In genomic region chr8:50321356-50321963, GRCm38 (mm10) we compare ENCODE assay signal across 11 mouse cellular contexts.
DNase-seq lines count a peak whose midpoint lies in the region; ATAC-seq lines count a peak whose summit lies in the region.
"Had no signal": no experiment of that assay in that cellular context is flagged by ENCODE, and none has a peak within 500 bp of the region (broad histone marks: within the 10 kb centered on the region; RNA-seq: fewer than 3 reads in every experiment).

No protein-coding gene starts in this region.

- H3K27ac ChIP-seq in hindbrain, embryonic 11.5 days (ENCODE audit: low read depth, low read length) = no peak overlapping the region
- no peak overlapping the region for H3K27ac ChIP-seq in hindbrain, embryonic 10.5 days
- no peak overlapping the region for H3K27ac ChIP-seq in forebrain, embryonic 14.5 days (ENCODE audit: low read depth, low read length)
- H3K27ac ChIP-seq in midbrain, embryonic 13.5 days = no peak overlapping the region
- H3K27ac ChIP-seq: heart, adult 2 months; liver, embryonic 13.5 days had no signal

- peak; percentile 47; the same call in 1 of the 2 replicates for ATAC-seq in hindbrain, embryonic 11.5 days (ENCODE audit: low FRiP score)
- peak; percentile 42; the same call in 1 of the 2 replicates for ATAC-seq in forebrain, embryonic 14.5 days
- peak; percentile 70 for ATAC-seq in midbrain, embryonic 13.5 days

- H3K4me3 ChIP-seq in hindbrain, embryonic 11.5 days (ENCODE audit: low read depth, low read length) = no peak overlapping the region
- H3K4me3 ChIP-seq in hindbrain, embryonic 10.5 days = no peak overlapping the region
- no peak overlapping the region for H3K4me3 ChIP-seq in forebrain, embryonic 14.5 days (ENCODE audit: low read depth, low read length)
- H3K4me3 ChIP-seq in midbrain, embryonic 13.5 days (replicated peaks) = no peak overlapping the region
- H3K4me3 ChIP-seq: heart, adult 2 months; liver, embryonic 13.5 days had no signal

- H3K9me3 ChIP-seq in hindbrain, embryonic 11.5 days (ENCODE audit: control insufficient read depth, low read length) = no peaks in the 10 kb centered on the region
- no peaks in the 10 kb centered on the region for H3K9me3 ChIP-seq in hindbrain, embryonic 10.5 days
- no peaks in the 10 kb centered on the region for H3K9me3 ChIP-seq in forebrain, embryonic 14.5 days (replicated peaks; ENCODE audit: control insufficient read depth, low read length)
- no peaks in the 10 kb centered on the region for H3K9me3 ChIP-seq in midbrain, embryonic 13.5 days
- H3K9me3 ChIP-seq: liver, embryonic 13.5 days had no signal

- no peaks in the 10 kb centered on the region for H3K36me3 ChIP-seq in hindbrain, embryonic 11.5 days (ENCODE audit: control insufficient read depth, insufficient read depth, low read length)
- H3K36me3 ChIP-seq in hindbrain, embryonic 10.5 days = no peaks in the 10 kb centered on the region
- no peaks in the 10 kb centered on the region for H3K36me3 ChIP-seq in forebrain, embryonic 14.5 days (ENCODE audit: control insufficient read depth, insufficient read depth, low read length)
- no peaks in the 10 kb centered on the region for H3K36me3 ChIP-seq in midbrain, embryonic 13.5 days
- H3K36me3 ChIP-seq: liver, embryonic 13.5 days had no signal

- H3K27me3 ChIP-seq in hindbrain, embryonic 11.5 days (ENCODE audit: control insufficient read depth, insufficient read depth, low read length) = no peaks in the 10 kb centered on the region
- no peaks in the 10 kb centered on the region for H3K27me3 ChIP-seq in hindbrain, embryonic 10.5 days (ENCODE audit: insufficient read depth, poor library complexity, severe bottlenecking)
- H3K27me3 ChIP-seq in forebrain, embryonic 14.5 days (replicated peaks; ENCODE audit: control insufficient read depth, insufficient read depth, low read length) = no peaks in the 10 kb centered on the region
- H3K27me3 ChIP-seq in midbrain, embryonic 13.5 days = no peaks in the 10 kb centered on the region
- H3K27me3 ChIP-seq: liver, embryonic 13.5 days had no signal

- H3K4me1 ChIP-seq in hindbrain, embryonic 11.5 days (replicated peaks; ENCODE audit: control insufficient read depth, insufficient read depth, low read length) = no peaks in the 10 kb centered on the region
- no peaks in the 10 kb centered on the region for H3K4me1 ChIP-seq in hindbrain, embryonic 10.5 days (replicated peaks)
- no peaks in the 10 kb centered on the region for H3K4me1 ChIP-seq in forebrain, embryonic 14.5 days (ENCODE audit: control insufficient read depth, insufficient read depth, low read length)
- H3K4me1 ChIP-seq in midbrain, embryonic 13.5 days (replicated peaks) = peaks cover 12% of the 10 kb centered on the region
- H3K4me1 ChIP-seq: liver, embryonic 13.5 days had no signal

- DNase-seq in hindbrain, embryonic 11.5 days (ENCODE audit: low spot score) = peak; percentile 4
- DNase-seq in hindbrain, embryonic 10.5 days (ENCODE audit: low spot score) = no peak
- DNase-seq in Muller cell, postnatal 12 days (ENCODE audit: inconsistent ontology term) = peak; percentile 78
- DNase-seq in forebrain, embryonic 14.5 days (ENCODE audit: low spot score) = peak; percentile 47
- DNase-seq in layer of hippocampus, postnatal 25 days (ENCODE audit: extremely low spot score in 1 of 2, low spot score in 1 of 2) = no peak
- DNase-seq in cerebellum, postnatal 14 days = no peak
- DNase-seq in spleen, postnatal 14 days (ENCODE audit: low spot score in 2 of 2) = no peak
- DNase-seq: heart, adult 2 months; liver, embryonic 13.5 days; lung, postnatal 4 days had no signal

- no peak overlapping the region for H3K4me2 ChIP-seq in hindbrain, embryonic 11.5 days (replicated peaks; ENCODE audit: low read depth, low read length)
- H3K4me2 ChIP-seq in forebrain, embryonic 14.5 days (ENCODE audit: low read length) = no peak overlapping the region
- 0 out of 2 replicates have a peak overlapping the region, but pooled peaks have one; percentile 27 for H3K4me2 ChIP-seq in midbrain, embryonic 13.5 days (replicated peaks)
- H3K4me2 ChIP-seq: liver, embryonic 13.5 days had no signal

- 46% methylated on average over 7 of the region's 7 CpGs for WGBS in hindbrain, embryonic 11.5 days
- 47% methylated on average over 7 of the region's 7 CpGs for WGBS in hindbrain, embryonic 10.5 days
- 6% methylated on average over 7 of the region's 7 CpGs for WGBS in forebrain, embryonic 14.5 days
- WGBS in midbrain, embryonic 13.5 days = 11% methylated on average over 7 of the region's 7 CpGs

- H3K9ac ChIP-seq in hindbrain, embryonic 11.5 days (ENCODE audit: low read depth, low read length) = no peak overlapping the region
- H3K9ac ChIP-seq in forebrain, embryonic 14.5 days (ENCODE audit: low read length) = no peak overlapping the region
- H3K9ac ChIP-seq in midbrain, embryonic 13.5 days (replicated peaks) = no peak overlapping the region
- H3K9ac ChIP-seq: liver, embryonic 13.5 days had no signal

Comparison
In these comparisons a context has a peak if more than half of its experiments do, and no peak if none do; other contexts are left out.
1. DNase-seq: peak in hindbrain, embryonic 11.5 days (single experiment), Muller cell, postnatal 12 days (single experiment) and forebrain, embryonic 14.5 days (single experiment); none in hindbrain, embryonic 10.5 days (single experiment), layer of hippocampus, postnatal 25 days (0 of 2), cerebellum, postnatal 14 days (0 of 2) and spleen, postnatal 14 days (0 of 2).
2. Peak in every context shown above with its lines, with median percentiles within 50 percentile points of each other: ATAC-seq.